Mouse (Mus musculus) heart, embryonic 14.5 days (tissue): Measurements from ENCODE around the gene Tmprss9. TPM values are rescaled to one million over a fixed set of nuclear protein-coding genes. Genes with fewer than 3 reads are reported as not detected.

Source experiments
- ATAC-seq: fragments of 200-750 bp; cut with Nextera tagmentation; 2 replicates; pipeline ENCODE4 v1.8.0; 2017; ENCODE audit warnings: low read depth, moderate TSS enrichment; ENCODE audit not compliant: insufficient number of reproducible peaks, insufficient read depth, low FRiP score
- H3K27ac ChIP-seq, 2 experiments: fragments of 200-500 bp in 1 of 2; fragments of 300-500 bp in 1 of 2; sonication (generic) in 1 of 2; replicated peaks in 1 of 2; 2 replicates each; pipeline ENCODE4 v1.5.1; 2012 to 2014; ENCODE audit warnings: low read depth in 2 of 2, low read length in 2 of 2, control low read depth in 1 of 2, mild to moderate bottlenecking in 1 of 2, mixed read lengths in 1 of 2; ENCODE audit not compliant: control insufficient read depth in 1 of 2, insufficient read depth in 1 of 2
- H3K27me3 ChIP-seq: fragments of 300-500 bp; sonication (generic); 2 replicates; pipeline ENCODE4 v1.6.1; 2014; ENCODE audit warnings: mild to moderate bottlenecking, low read length, control low read depth; ENCODE audit not compliant: control insufficient read depth, insufficient read depth
- H3K36me3 ChIP-seq: fragments of 300-500 bp; sonication (generic); 2 replicates; pipeline ENCODE4 v1.6.1; 2014; ENCODE audit warnings: mild to moderate bottlenecking, control low read depth, low read length, mixed read lengths; ENCODE audit not compliant: control insufficient read depth, insufficient read depth
- H3K4me1 ChIP-seq, 2 experiments: fragments of 200-500 bp in 1 of 2; fragments of 300-500 bp in 1 of 2; sonication (generic) in 1 of 2; 2 replicates each; pipeline ENCODE4 v1.6.1; 2012 to 2014; ENCODE audit warnings: low read length in 2 of 2, control low read depth in 1 of 2, mixed read lengths in 1 of 2; ENCODE audit not compliant: control insufficient read depth in 2 of 2, insufficient read depth in 2 of 2
- H3K4me2 ChIP-seq: fragments of 300-500 bp; sonication (generic); 2 replicates; pipeline ENCODE4 v1.6.1; 2014; ENCODE audit warnings: mild to moderate bottlenecking, low read length
- H3K4me3 ChIP-seq, 2 experiments: fragments of 200-500 bp in 1 of 2; fragments of 300-500 bp in 1 of 2; sonication (generic) in 1 of 2; 2 replicates each; pipeline ENCODE4 v1.5.1; 2012 to 2014; ENCODE audit warnings: low read length in 2 of 2, mild to moderate bottlenecking in 2 of 2, control low read depth in 1 of 2, low read depth in 1 of 2, moderate library complexity in 1 of 2; ENCODE audit not compliant: control insufficient read depth in 1 of 2, insufficient read depth in 1 of 2
- H3K9ac ChIP-seq: fragments of 300-500 bp; sonication (generic); 2 replicates; pipeline ENCODE4 v1.6.1; 2014; ENCODE audit warnings: mild to moderate bottlenecking, low read length
- H3K9me3 ChIP-seq: fragments of 300-500 bp; sonication (generic); 2 replicates; pipeline ENCODE4 v1.6.1; 2016; ENCODE audit warnings: low read length, control low read depth; ENCODE audit not compliant: control insufficient read depth
- WGBS: fragments of 180-500 bp; shearing (Covaris S2); extraction: QIAGEN DNeasy Blood & Tissue Kit; methylation state at CpG from one replicate; pipeline ENCODE4 v1.1.7; 2014; 5-methylcytosine and 5-hydroxymethylcytosine counted together
- polyA plus RNA-seq: library from polyadenylated mRNA; unstranded; fragments of >200 nt; fragmentation: Nextera tagmentation; extraction: Ambion mirVana; gene quantifications from 2 replicates; pipeline ENCODE4 v1.2.1, GENCODE M21; 2014

The Tmprss9 gene
- polyA plus RNA-seq, 1 experiment from 2014 or later = 0.05 TPM

GRCm38 (mm10) chr10:80913364-80914011 is 41.8 kb downstream of the Tmprss9 start:
- no peak overlapping the region for H3K4me3 ChIP-seq
- H3K27ac ChIP-seq = no peak overlapping the region
- peaks cover 2 to 15% of the 10 kb centered on the region in 2 experiments for H3K4me1 ChIP-seq
- H3K9me3 ChIP-seq = no peaks in the 10 kb centered on the region
- H3K4me2 ChIP-seq = no peak overlapping the region
- peaks cover 46% of the 10 kb centered on the region for H3K36me3 ChIP-seq
- H3K9ac ChIP-seq = no peak overlapping the region
- 79% methylated on average over 7 of the region's 8 CpGs for WGBS
- no peak for ATAC-seq
- no peaks in the 10 kb centered on the region for H3K27me3 ChIP-seq

GRCm38 (mm10) chr10:80914253-80914656 is 42.6 kb downstream of the Tmprss9 start:
- H3K4me2 ChIP-seq = no peak overlapping the region
- H3K4me1 ChIP-seq = peaks cover 2 to 15% of the 10 kb centered on the region in 2 experiments
- H3K27me3 ChIP-seq = no peaks in the 10 kb centered on the region
- H3K36me3 ChIP-seq = peaks cover 38% of the 10 kb centered on the region
- ATAC-seq = no peak
- H3K4me3 ChIP-seq = no peak overlapping the region
- no peak overlapping the region for H3K9ac ChIP-seq
- no peak overlapping the region for H3K27ac ChIP-seq
- no peaks in the 10 kb centered on the region for H3K9me3 ChIP-seq
- WGBS = 88% methylated on average over 5 of the region's 5 CpGs

- no peak overlapping the region for H3K9ac ChIP-seq
- no peak overlapping the region for H3K27ac ChIP-seq
- peaks cover 2 to 15% of the 10 kb centered on the region in 2 experiments for H3K4me1 ChIP-seq
- H3K27me3 ChIP-seq = no peaks in the 10 kb centered on the region
- no peak overlapping the region for H3K4me3 ChIP-seq
- ATAC-seq = no peak
- H3K4me2 ChIP-seq = no peak overlapping the region
- H3K9me3 ChIP-seq = no peaks in the 10 kb centered on the region
- 77% methylated on average over 2 of the region's 2 CpGs for WGBS
- peaks cover 28% of the 10 kb centered on the region for H3K36me3 ChIP-seq
Measured at GRCm38 (mm10) chr10:80915260-80915659, 43.6 kb downstream of the Tmprss9 start.

GRCm38 (mm10) chr10:80915736-80916135 is 44.1 kb downstream of the Tmprss9 start:
- no peak overlapping the region for H3K4me2 ChIP-seq
- H3K4me3 ChIP-seq = no peak overlapping the region
- no peak overlapping the region for H3K27ac ChIP-seq
- ATAC-seq = no peak
- peaks cover 2 to 15% of the 10 kb centered on the region in 2 experiments for H3K4me1 ChIP-seq
- H3K36me3 ChIP-seq = peaks cover 23% of the 10 kb centered on the region
- no peak overlapping the region for H3K9ac ChIP-seq
- H3K9me3 ChIP-seq = no peaks in the 10 kb centered on the region
- H3K27me3 ChIP-seq = no peaks in the 10 kb centered on the region
- WGBS = 80% methylated on average over 4 of the region's 4 CpGs

- peak overlapping the region; percentile 86 to 95 for H3K4me3 ChIP-seq
- peaks cover 9% of the 10 kb centered on the region; the same call in 1 of the 2 replicates for H3K36me3 ChIP-seq
- WGBS = 1% methylated on average over 15 of the region's 15 CpGs
- no peak for ATAC-seq
- no peaks in the 10 kb centered on the region for H3K27me3 ChIP-seq
- H3K4me2 ChIP-seq = peak overlapping the region; percentile 97
- no peaks in the 10 kb centered on the region for H3K9me3 ChIP-seq
- peak overlapping the region; percentile 92 for H3K9ac ChIP-seq
- H3K4me1 ChIP-seq = peaks cover 7 to 23% of the 10 kb centered on the region in 2 experiments
- H3K27ac ChIP-seq = peak overlapping the region in 1 of 2 experiments; percentile 64; a peak in 2 of 4 replicates
Measured at GRCm38 (mm10) chr10:80917336-80917778, 45.7 kb downstream of the Tmprss9 start.

GRCm38 (mm10) chr10:80917779-80918434 is 46.3 kb downstream of the Tmprss9 start, which contains the start of gene Lmnb2:
Gene Lmnb2, minus strand, starts transcription at chr10:80918245.
- ATAC-seq = no peak
- Histone ChIP-seq H3K36me3 (peaks cover 5% of the 10 kb centered on the region; the same call in 1 of the 2 replicates), H3K9me3 (no peaks in the 10 kb centered on the region), H3K9ac (peak within 1 kb of the TSS; percentile 92), H3K27me3 (no peaks in the 10 kb centered on the region), H3K27ac (peak within 1 kb of the TSS; percentile 16 to 64; a peak in 3 of 4 replicates), H3K4me3 (peak within 1 kb of the TSS; percentile 86 to 95), H3K4me2 (peak within 1 kb of the TSS; percentile 97), H3K4me1 (peaks cover 11 to 26% of the 10 kb centered on the region in 2 experiments)
- under 1% methylated on average over 61 of the region's 61 CpGs for WGBS

- peaks cover 11 to 17% of the 10 kb centered on the region in 2 experiments for H3K4me1 ChIP-seq
- no peaks in the 10 kb centered on the region for H3K36me3 ChIP-seq
- H3K27ac ChIP-seq = peak overlapping the region; percentile 8 to 58; a peak in 3 of 4 replicates
- 4% methylated on average over 16 of the region's 16 CpGs for WGBS
- H3K4me3 ChIP-seq = peak overlapping the region; percentile 37
- H3K9me3 ChIP-seq = no peaks in the 10 kb centered on the region
- H3K27me3 ChIP-seq = no peaks in the 10 kb centered on the region
- peak overlapping the region; percentile 71 for H3K4me2 ChIP-seq
- peak; percentile 22; the same call in 1 of the 2 replicates for ATAC-seq
- H3K9ac ChIP-seq = peak overlapping the region; percentile 70
Measured at GRCm38 (mm10) chr10:80921923-80922322, 50.3 kb downstream of the Tmprss9 start.
